Mouse (Mus musculus) spleen, adult 12 weeks (tissue): ENCODE measurements around the gene Zbed6.
A peak's percentile ranks its signal among the peaks of the same experiment; 100 is the strongest.
"Not testable (repeated sequence)": the region's sequence is repeated elsewhere in the genome, so short reads cannot be mapped to it uniquely, and the experiment has no call there.

Experiments
- DNase-seq: peaks from one replicate; pipeline ENCODE4 v3.0.0; 2022; ENCODE audit warnings: low spot score

The Zbed6 gene

GRCm38 (mm10) chr1:133660466-133661202 is at the start of gene Zbed6:
Gene Zbed6 (minus strand): TSS chr1:133660885.
- peak; percentile 25 for DNase-seq

GRCm38 (mm10) chr1:133709292-133709691 is 48.6 kb upstream of the Zbed6 start:
- DNase-seq, result no peak

GRCm38 (mm10) chr1:133701824-133702223 is 41.1 kb upstream of the Zbed6 start:
- DNase-seq, result not testable (repeated sequence)

- DNase-seq, result no peak
These were observed 37.4 kb upstream of the Zbed6 start for GRCm38 (mm10) chr1:133697935-133698620.

GRCm38 (mm10) chr1:133695901-133696300 is 35.2 kb upstream of the Zbed6 start:
- no peak for DNase-seq

GRCm38 (mm10) chr1:133694876-133695275 is 34.2 kb upstream of the Zbed6 start:
- DNase-seq, result peak; percentile 21

GRCm38 (mm10) chr1:133694301-133694700 is 33.6 kb upstream of the Zbed6 start:
- DNase-seq, result no peak

GRCm38 (mm10) chr1:133693536-133694114 is 32.9 kb upstream of the Zbed6 start:
- no peak for DNase-seq

GRCm38 (mm10) chr1:133692195-133692594 is 31.5 kb upstream of the Zbed6 start:
- no peak for DNase-seq

GRCm38 (mm10) chr1:133691046-133691445 is 30.4 kb upstream of the Zbed6 start:
- no peak for DNase-seq

- peak; percentile 46 for DNase-seq
These were observed 29.2 kb upstream of the Zbed6 start, which contains the start of gene Lax1 for GRCm38 (mm10) chr1:133689897-133690296. Gene Lax1 (minus strand): TSS chr1:133690108.

GRCm38 (mm10) chr1:133688301-133688700 is 27.6 kb upstream of the Zbed6 start:
- no peak for DNase-seq

- DNase-seq, result no peak
These were observed 25.2 kb upstream of the Zbed6 start for GRCm38 (mm10) chr1:133685749-133686519.

GRCm38 (mm10) chr1:133671801-133672200 is 11.1 kb upstream of the Zbed6 start:
- no peak for DNase-seq

- no peak for DNase-seq
These were observed 10.6 kb upstream of the Zbed6 start for GRCm38 (mm10) chr1:133671266-133671665.

- DNase-seq, result no peak
These were observed 10.1 kb upstream of the Zbed6 start for GRCm38 (mm10) chr1:133670776-133671175.

GRCm38 (mm10) chr1:133670190-133670589 is 9.5 kb upstream of the Zbed6 start:
- no peak for DNase-seq

GRCm38 (mm10) chr1:133668618-133669017 is 7.9 kb upstream of the Zbed6 start:
- DNase-seq, result no peak

GRCm38 (mm10) chr1:133667721-133668120 is 7.0 kb upstream of the Zbed6 start:
- DNase-seq, result no peak

- DNase-seq, result not testable (repeated sequence)
These were observed 5.0 kb upstream of the Zbed6 start for GRCm38 (mm10) chr1:133665713-133666112.

GRCm38 (mm10) chr1:133664203-133664970 is 3.7 kb upstream of the Zbed6 start:
- no peak for DNase-seq
